Mouse (Mus musculus): Measurements from ENCODE around the gene R3hcc1l. TPM values are rescaled to one million over a fixed set of nuclear protein-coding genes. Genes with fewer than 3 reads are reported as not detected.

Gene R3hcc1l
- polyA plus RNA-seq, 1 experiment = 3.4 TPM

DNA sequence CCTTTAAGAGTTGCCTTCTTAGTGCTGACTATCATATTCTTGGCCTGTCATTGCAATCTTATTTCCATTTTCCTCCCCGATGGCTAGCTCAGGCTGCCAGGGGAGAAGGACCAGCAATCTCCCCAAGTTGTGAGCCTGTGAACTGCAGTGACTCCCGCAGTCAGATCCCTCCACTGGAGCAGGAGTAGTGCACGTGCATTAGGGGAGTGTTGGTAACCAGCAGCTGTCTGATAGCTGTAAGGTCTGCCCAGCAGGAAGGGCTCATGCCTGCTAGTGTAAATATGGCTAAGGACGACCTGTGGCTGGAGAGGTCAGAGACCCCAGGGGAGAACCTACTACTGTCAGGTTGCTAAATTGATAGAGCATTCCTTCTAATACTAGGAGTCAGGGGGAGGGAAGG lies 62.1 kb downstream of the R3hcc1l start:
- WGBS = 88% methylated on average over 4 of the region's 4 CpGs
- Histone ChIP-seq H3K36me3 (ENCODE audit: control insufficient read depth, insufficient read depth, low read length) (peaks cover 18% of the 10 kb centered on the region), H3K4me1 (ENCODE audit: control insufficient read depth, insufficient read depth, insufficient read length) (no peaks in the 10 kb centered on the region), H3K27ac (ENCODE audit: insufficient read depth, low read length) (no peak overlapping the region), H3K27me3 (ENCODE audit: control insufficient read depth, insufficient read depth, low read length) (no peaks in the 10 kb centered on the region), H3K4me3 (ENCODE audit: extremely low read depth, insufficient read depth, insufficient read length) (no peak overlapping the region)
- no peak for DNase-seq (ENCODE audit: low read depth in 1 of 2, low spot score in 2 of 2)
- TF ChIP-seq CTCF (IDR thresholded peaks at IDR 0.05; ENCODE audit: extremely low read depth, insufficient read depth, insufficient read length, insufficient replicate concordance) (no peak), POLR2A (IDR thresholded peaks at IDR 0.05; ENCODE audit: low read depth, low read length) (no peak)

- no peak overlapping the region for H3K4me3 ChIP-seq (ENCODE audit: extremely low read depth, insufficient read depth, insufficient read length)
- H3K4me1 ChIP-seq (ENCODE audit: control insufficient read depth, insufficient read depth, insufficient read length) = no peaks in the 10 kb centered on the region
- 91% methylated on average over 13 of the region's 13 CpGs for WGBS
- no peak overlapping the region for H3K27ac ChIP-seq (ENCODE audit: insufficient read depth, low read length)
- no peak for TF ChIP-seq POLR2A (IDR thresholded peaks at IDR 0.05; ENCODE audit: low read depth, low read length)
- no peak for TF ChIP-seq CTCF (IDR thresholded peaks at IDR 0.05; ENCODE audit: extremely low read depth, insufficient read depth, insufficient read length, insufficient replicate concordance)
- DNase-seq (ENCODE audit: low read depth in 1 of 2, low spot score in 2 of 2) = no peak
- H3K27me3 ChIP-seq (ENCODE audit: control insufficient read depth, insufficient read depth, low read length) = no peaks in the 10 kb centered on the region
- H3K36me3 ChIP-seq (ENCODE audit: control insufficient read depth, insufficient read depth, low read length) = peaks cover 21% of the 10 kb centered on the region
Observed at GRCm38 (mm10) chr19:42582811-42583370, 64.3 kb downstream of the R3hcc1l start.

DNA sequence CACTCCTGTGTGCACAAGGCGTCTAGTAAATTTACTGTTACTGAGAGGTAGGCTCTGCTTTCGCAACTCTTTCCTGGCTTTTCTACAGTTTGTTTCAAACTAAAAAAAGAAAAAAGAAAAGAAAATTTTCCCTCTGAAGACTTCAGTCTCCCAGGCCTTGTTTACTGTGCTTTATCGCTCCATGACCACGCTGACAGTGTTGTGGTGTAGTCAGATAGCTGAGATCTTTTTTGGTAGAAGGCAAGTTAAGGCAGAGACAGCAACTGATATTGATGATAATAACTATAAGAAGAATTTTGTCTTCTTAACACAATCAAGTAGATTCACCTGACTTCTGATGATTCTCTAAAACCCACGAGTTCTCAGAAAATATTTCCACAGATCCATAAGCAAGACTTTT lies 65.1 kb downstream of the R3hcc1l start:
- H3K27me3 ChIP-seq (ENCODE audit: control insufficient read depth, insufficient read depth, low read length) = no peaks in the 10 kb centered on the region
- H3K4me3 ChIP-seq (ENCODE audit: extremely low read depth, insufficient read depth, insufficient read length) = no peak overlapping the region
- H3K27ac ChIP-seq (ENCODE audit: insufficient read depth, low read length) = no peak overlapping the region
- WGBS = 86% methylated on average over 5 of the region's 5 CpGs
- no peak for TF ChIP-seq CTCF (IDR thresholded peaks at IDR 0.05; ENCODE audit: extremely low read depth, insufficient read depth, insufficient read length, insufficient replicate concordance)
- no peak for TF ChIP-seq POLR2A (IDR thresholded peaks at IDR 0.05; ENCODE audit: low read depth, low read length)
- H3K4me1 ChIP-seq (ENCODE audit: control insufficient read depth, insufficient read depth, insufficient read length) = no peaks in the 10 kb centered on the region
- peaks cover 23% of the 10 kb centered on the region for H3K36me3 ChIP-seq (ENCODE audit: control insufficient read depth, insufficient read depth, low read length)
- DNase-seq (ENCODE audit: low read depth in 1 of 2, low spot score in 2 of 2) = no peak

GRCm38 (mm10) chr19:42584188-42584587 lies 65.6 kb downstream of the R3hcc1l start:
- Histone ChIP-seq H3K4me1 (ENCODE audit: control insufficient read depth, insufficient read depth, insufficient read length) (no peaks in the 10 kb centered on the region), H3K27ac (ENCODE audit: insufficient read depth, low read length) (no peak overlapping the region), H3K4me3 (ENCODE audit: extremely low read depth, insufficient read depth, insufficient read length) (no peak overlapping the region), H3K36me3 (ENCODE audit: control insufficient read depth, insufficient read depth, low read length) (peaks cover 22% of the 10 kb centered on the region), H3K27me3 (ENCODE audit: control insufficient read depth, insufficient read depth, low read length) (no peaks in the 10 kb centered on the region)
- no peak for DNase-seq (ENCODE audit: low read depth in 1 of 2, low spot score in 2 of 2)
- TF ChIP-seq POLR2A (IDR thresholded peaks at IDR 0.05; ENCODE audit: low read depth, low read length) (no peak), CTCF (IDR thresholded peaks at IDR 0.05; ENCODE audit: extremely low read depth, insufficient read depth, insufficient read length, insufficient replicate concordance) (no peak)
- 86% methylated on average over 3 of the region's 3 CpGs for WGBS

DNA sequence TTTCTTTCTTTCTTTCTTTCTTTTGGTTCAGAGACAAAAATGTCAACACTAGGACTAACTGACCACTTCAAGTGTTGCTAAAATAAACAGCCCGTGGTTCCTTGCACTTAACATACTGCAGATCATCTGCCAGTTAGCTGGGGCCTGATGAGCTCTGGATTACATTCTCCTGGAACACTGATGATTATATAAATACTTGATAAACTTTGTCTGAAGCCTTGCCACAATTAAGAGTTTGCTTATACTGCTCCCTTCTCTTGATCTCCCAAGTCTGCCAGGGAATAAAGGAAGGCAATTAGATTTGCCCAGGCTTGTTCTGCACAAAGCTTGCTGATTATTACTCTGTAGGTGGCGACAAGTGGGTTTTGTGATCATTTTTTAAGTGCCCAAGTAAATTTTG lies 69.1 kb downstream of the R3hcc1l start:
- H3K36me3 ChIP-seq (ENCODE audit: control insufficient read depth, insufficient read depth, low read length) = peaks cover 31% of the 10 kb centered on the region
- H3K27ac ChIP-seq (ENCODE audit: insufficient read depth, low read length) = no peak overlapping the region
- H3K27me3 ChIP-seq (ENCODE audit: control insufficient read depth, insufficient read depth, low read length) = no peaks in the 10 kb centered on the region
- H3K4me3 ChIP-seq (ENCODE audit: extremely low read depth, insufficient read depth, insufficient read length) = no peak overlapping the region
- TF ChIP-seq POLR2A (IDR thresholded peaks at IDR 0.05; ENCODE audit: low read depth, low read length) = no peak
- no peak for TF ChIP-seq CTCF (IDR thresholded peaks at IDR 0.05; ENCODE audit: extremely low read depth, insufficient read depth, insufficient read length, insufficient replicate concordance)
- no peak for DNase-seq (ENCODE audit: low read depth in 1 of 2, low spot score in 2 of 2)
- WGBS = 91% methylated on average over 2 of the region's 2 CpGs
- H3K4me1 ChIP-seq (ENCODE audit: control insufficient read depth, insufficient read depth, insufficient read length) = no peaks in the 10 kb centered on the region

- H3K36me3 ChIP-seq (ENCODE audit: control insufficient read depth, insufficient read depth, low read length) = peaks cover 34% of the 10 kb centered on the region
- no peak for TF ChIP-seq CTCF (IDR thresholded peaks at IDR 0.05; ENCODE audit: extremely low read depth, insufficient read depth, insufficient read length, insufficient replicate concordance)
- no peak for TF ChIP-seq POLR2A (IDR thresholded peaks at IDR 0.05; ENCODE audit: low read depth, low read length)
Observed at GRCm38 (mm10) chr19:42589246-42589645, 70.7 kb downstream of the R3hcc1l start.

DNA sequence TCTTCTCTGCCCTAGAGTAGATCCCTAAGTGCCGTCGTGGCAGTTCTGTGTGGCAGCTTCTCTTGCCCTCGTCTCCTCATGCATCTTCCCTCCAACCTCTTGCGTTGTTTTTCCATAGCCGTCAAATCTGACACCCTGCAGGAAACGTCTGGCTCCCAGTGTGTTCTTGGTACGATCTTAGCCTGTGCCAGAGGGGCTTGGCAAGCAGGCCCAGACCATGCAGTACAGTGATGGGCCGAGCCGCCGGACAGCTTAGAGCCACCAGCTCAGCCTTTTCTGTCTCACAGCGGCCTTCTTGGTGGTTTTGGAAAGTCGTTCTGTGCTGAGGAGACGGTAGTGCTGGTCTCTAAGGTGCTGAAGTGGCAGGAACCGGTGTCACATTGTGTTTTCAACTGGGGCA lies 73.0 kb downstream of the R3hcc1l start:
- no peaks in the 10 kb centered on the region for H3K4me1 ChIP-seq (ENCODE audit: control insufficient read depth, insufficient read depth, insufficient read length)
- H3K36me3 ChIP-seq (ENCODE audit: control insufficient read depth, insufficient read depth, low read length) = peaks cover 27% of the 10 kb centered on the region
- H3K27ac ChIP-seq (ENCODE audit: insufficient read depth, low read length) = no peak overlapping the region
- H3K4me3 ChIP-seq (ENCODE audit: extremely low read depth, insufficient read depth, insufficient read length) = no peak overlapping the region
- no peaks in the 10 kb centered on the region for H3K27me3 ChIP-seq (ENCODE audit: control insufficient read depth, insufficient read depth, low read length)
- DNase-seq (ENCODE audit: low read depth in 1 of 2, low spot score in 2 of 2) = no peak
- WGBS = 94% methylated on average over 14 of the region's 14 CpGs
- TF ChIP-seq POLR2A (IDR thresholded peaks at IDR 0.05; ENCODE audit: low read depth, low read length) (no peak), CTCF (IDR thresholded peaks at IDR 0.05; ENCODE audit: extremely low read depth, insufficient read depth, insufficient read length, insufficient replicate concordance) (no peak)

More at GRCm38 (mm10) chr19:42589246-42589645, 70.7 kb downstream of the R3hcc1l start:
- no peaks in the 10 kb centered on the region for H3K27me3 ChIP-seq (ENCODE audit: control insufficient read depth, insufficient read depth, low read length)
- H3K27ac ChIP-seq (ENCODE audit: insufficient read depth, low read length) = no peak overlapping the region
- WGBS = 88% methylated on average over 1 of the region's 1 CpGs
- H3K4me3 ChIP-seq (ENCODE audit: extremely low read depth, insufficient read depth, insufficient read length) = no peak overlapping the region
- no peak for DNase-seq (ENCODE audit: low read depth in 1 of 2, low spot score in 2 of 2)
- H3K4me1 ChIP-seq (ENCODE audit: control insufficient read depth, insufficient read depth, insufficient read length) = no peaks in the 10 kb centered on the region

All from spleen, adult 2 months (tissue).